Mouse (Mus musculus) liver, embryonic 14.5 days (tissue): ENCODE measurements at regions not wholly inside any gene's neighbourhood (a gene's known extent, or its start where the extent isn't known, plus 50 kb on each side); places are given as distances from the start of the nearest gene placed in this dataset.
"Not testable (repeated sequence)": the region's sequence is repeated elsewhere in the genome, so short reads cannot be mapped to it uniquely, and the experiment has no call there.

ENCODE experiments used
- CTCF ChIP-seq: IDR thresholded peaks from 2 replicates; pipeline ENCODE4 v1.5.1; 2016; ENCODE audit warnings: antibody characterized with exemption, low read depth, control low read depth
- EP300 ChIP-seq: IDR thresholded peaks from 2 replicates; pipeline ENCODE4 v1.6.1; 2016; ENCODE audit warnings: antibody characterized with exemption, low read depth

DNA sequence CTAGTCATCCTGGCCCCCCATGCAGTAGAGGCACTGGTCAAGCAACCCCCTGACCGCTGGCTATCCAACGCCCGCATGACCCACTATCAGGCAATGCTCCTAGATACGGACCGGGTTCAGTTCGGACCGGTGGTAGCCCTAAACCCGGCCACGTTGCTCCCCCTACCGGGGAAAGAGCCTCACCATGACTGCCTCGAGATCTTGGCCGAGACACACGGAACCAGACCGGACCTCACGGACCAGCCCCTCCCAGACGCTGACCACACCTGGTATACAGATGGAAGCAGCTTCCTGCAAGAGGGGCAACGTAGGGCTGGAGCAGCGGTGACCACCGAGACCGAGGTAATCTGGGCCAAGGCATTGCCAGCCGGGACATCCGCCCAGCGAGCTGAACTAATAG, 707.6 kb upstream of the Gm21863 start:
- TF ChIP-seq CTCF, EP300: not testable (repeated sequence)
